Mouse (Mus musculus): ENCODE measurements around the gene G3bp2. TPM values are rescaled to one million over a fixed set of nuclear protein-coding genes. Genes with fewer than 3 reads are reported as not detected.

Gene G3bp2
- polyA plus RNA-seq, 1 experiment from 2014 or later = 79.7 TPM

- Histone ChIP-seq H3K27me3 (no peaks in the 10 kb centered on the region), H3K4me3 (replicated peaks) (no peak overlapping the region), H3K27ac (no peak overlapping the region), H3K4me2 (no peak overlapping the region), H3K36me3 (no peaks in the 10 kb centered on the region), H3K4me1 (replicated peaks) (peaks cover 4% of the 10 kb centered on the region; the same call in 1 of the 2 replicates), H3K9ac (no peak overlapping the region), H3K9me3 (replicated peaks) (no peaks in the 10 kb centered on the region)
- 16% methylated on average over 2 of the region's 2 CpGs for WGBS (ENCODE audit: insufficient replicate concordance)
- DNase-seq = no peak
- ATAC-seq (ENCODE audit: low read depth) = peak; percentile 55
Observed at GRCm38 (mm10) chr5:92009827-92010226, 73.7 kb downstream of the G3bp2 start.

- 48% methylated on average over 2 of the region's 2 CpGs for WGBS (ENCODE audit: insufficient replicate concordance)
- no peak for ATAC-seq (ENCODE audit: low read depth)
Observed at GRCm38 (mm10) chr5:92003011-92003410, 80.5 kb downstream of the G3bp2 start.

More at GRCm38 (mm10) chr5:92003011-92003410, 80.5 kb downstream of the G3bp2 start:
- Histone ChIP-seq H3K36me3 (no peaks in the 10 kb centered on the region), H3K4me3 (replicated peaks) (no peak overlapping the region), H3K4me1 (replicated peaks) (no peaks in the 10 kb centered on the region), H3K27ac (no peak overlapping the region), H3K27me3 (no peaks in the 10 kb centered on the region), H3K9me3 (replicated peaks) (peaks cover 4% of the 10 kb centered on the region), H3K4me2 (no peak overlapping the region), H3K9ac (no peak overlapping the region)
- DNase-seq = no peak

Other genes starting within 250 kb of the G3bp2 start
- gene Rchy1, start 120.7 kb downstream of the G3bp2 start, polyA plus RNA-seq (2015; fragmentation: Nextera tagmentation; extraction: Ambion mirVana) = 36.9 and 39.0 TPM in 2 replicates
- gene Odaph, start 96.2 kb downstream of the G3bp2 start, polyA plus RNA-seq (2015; fragmentation: Nextera tagmentation; extraction: Ambion mirVana) = not detected in 2 replicates
- gene Cdkl2, start 39.8 kb downstream of the G3bp2 start, polyA plus RNA-seq (2015; fragmentation: Nextera tagmentation; extraction: Ambion mirVana) = 0.17 and 0.21 TPM in 2 replicates
- 23.9 and 28.3 TPM in 2 replicates for gene Uso1, start 54.2 kb upstream of the G3bp2 start, polyA plus RNA-seq (2015; fragmentation: Nextera tagmentation; extraction: Ambion mirVana)
- not detected in 2 replicates for gene U90926, start 131.7 kb upstream of the G3bp2 start, polyA plus RNA-seq (2015; fragmentation: Nextera tagmentation; extraction: Ambion mirVana)
- gene Ppef2, start 172.6 kb upstream of the G3bp2 start, polyA plus RNA-seq (2015; fragmentation: Nextera tagmentation; extraction: Ambion mirVana) = 0.15 TPM in 1 of 2 replicates, not detected in the other
- gene Naaa, start 194.5 kb upstream of the G3bp2 start, polyA plus RNA-seq (2015; fragmentation: Nextera tagmentation; extraction: Ambion mirVana) = 3.6 and 3.9 TPM in 2 replicates
- gene Sdad1, start 226.8 kb upstream of the G3bp2 start, polyA plus RNA-seq (2015; fragmentation: Nextera tagmentation; extraction: Ambion mirVana) = 26.8 and 32.6 TPM in 2 replicates
- gene Cxcl9, start 244.4 kb upstream of the G3bp2 start, polyA plus RNA-seq (2015; fragmentation: Nextera tagmentation; extraction: Ambion mirVana) = 0.05 TPM in 1 of 2 replicates, not detected in the other
- gene Art3, start 248.1 kb upstream of the G3bp2 start, polyA plus RNA-seq (2015; fragmentation: Nextera tagmentation; extraction: Ambion mirVana) = 1.3 and 1.9 TPM in 2 replicates